In genomic region chr3:141895096-141895495, GRCm38 (mm10) we compare ENCODE assay signal across 20 mouse cellular contexts.
DNase-seq lines count a peak whose midpoint lies in the region; ATAC-seq lines count a peak whose summit lies in the region.
"Had no signal": no experiment of that assay in that cellular context is flagged by ENCODE, and none has a peak within 500 bp of the region (broad histone marks: within the 10 kb centered on the region; RNA-seq: fewer than 3 reads in every experiment).

No protein-coding gene starts in this region.

- H3K4me2 ChIP-seq in limb, embryonic 12.5 days = no peak overlapping the region
- H3K4me2 ChIP-seq: heart, embryonic 12.5 days; limb, embryonic 15.5 days; midbrain, embryonic 15.5 days had no signal

- no peak overlapping the region for H3K9ac ChIP-seq in limb, embryonic 12.5 days (replicated peaks)
- H3K9ac ChIP-seq: heart, embryonic 12.5 days; limb, embryonic 15.5 days; liver, postnatal 0 days; midbrain, embryonic 15.5 days had no signal

- no peak overlapping the region for H3K4me3 ChIP-seq in limb, embryonic 12.5 days (replicated peaks)
- H3K4me3 ChIP-seq in limb, embryonic 10.5 days = no peak overlapping the region
- H3K4me3 ChIP-seq: erythroblast, embryonic 14.5 days; gastrocnemius, adult 2 months; heart, embryonic 12.5 days; limb, embryonic 15.5 days; midbrain, embryonic 15.5 days had no signal

- ATAC-seq in frontal cortex, adult (ENCODE audit: low TSS enrichment) = peak; percentile 98
- no peak for ATAC-seq in limb, embryonic 12.5 days (ENCODE audit: insufficient number of reproducible peaks, insufficient read depth, low FRiP score, low TSS enrichment, low read depth)
- ATAC-seq: hindbrain, embryonic 16.5 days; intestine, postnatal 0 days; liver, postnatal 0 days; midbrain, embryonic 15.5 days had no signal

- peaks cover 30% of the 10 kb centered on the region for H3K4me1 ChIP-seq in limb, embryonic 12.5 days (replicated peaks)
- H3K4me1 ChIP-seq in limb, embryonic 10.5 days = peaks cover 10% of the 10 kb centered on the region
- H3K4me1 ChIP-seq: heart, embryonic 12.5 days; midbrain, embryonic 15.5 days had no signal

- no peaks in the 10 kb centered on the region; the same call in 1 of the 2 replicates for H3K27me3 ChIP-seq in limb, embryonic 12.5 days
- no peaks in the 10 kb centered on the region for H3K27me3 ChIP-seq in limb, embryonic 10.5 days (ENCODE audit: low read depth, poor library complexity, severe bottlenecking)
- H3K27me3 ChIP-seq: heart, embryonic 12.5 days; limb, embryonic 15.5 days; midbrain, embryonic 15.5 days had no signal

- WGBS in limb, embryonic 12.5 days = 61% methylated on average over 5 of the region's 5 CpGs
- 64% methylated on average over 5 of the region's 5 CpGs for WGBS in limb, embryonic 10.5 days

- H3K27ac ChIP-seq in limb, embryonic 12.5 days = 0 out of 2 replicates have a peak overlapping the region, but pooled peaks have one; percentile 23
- H3K27ac ChIP-seq in limb, embryonic 10.5 days = no peak overlapping the region
- H3K27ac ChIP-seq: gastrocnemius, adult 2 months; limb, embryonic 15.5 days; midbrain, embryonic 15.5 days had no signal

- H3K36me3 ChIP-seq in limb, embryonic 12.5 days = no peaks in the 10 kb centered on the region
- H3K36me3 ChIP-seq in limb, embryonic 10.5 days = no peaks in the 10 kb centered on the region
- H3K36me3 ChIP-seq: heart, embryonic 12.5 days; limb, embryonic 15.5 days; midbrain, embryonic 15.5 days had no signal

- no peaks in the 10 kb centered on the region for H3K9me3 ChIP-seq in limb, embryonic 12.5 days
- no peaks in the 10 kb centered on the region for H3K9me3 ChIP-seq in limb, embryonic 10.5 days (replicated peaks)
- H3K9me3 ChIP-seq: heart, embryonic 12.5 days; limb, embryonic 15.5 days; midbrain, embryonic 15.5 days had no signal

- no peak for DNase-seq in frontal cortex, postnatal 10 days (ENCODE audit: low spot score in 2 of 2)
- DNase-seq in limb, embryonic 10.5 days (ENCODE audit: low spot score) = no peak
- DNase-seq in brain, adult 2 months (ENCODE audit: low read depth, low spot score) = peak; percentile 53
- peak; percentile 9 for DNase-seq in right cerebral cortex, postnatal 25 days
- DNase-seq in liver = no peak
- DNase-seq: adrenal gland, postnatal 10 days; cerebellum, adult 2 months; gastrocnemius, adult 2 months; kidney, postnatal 10 days; liver, postnatal 0 days; retina, postnatal 1 day; thymus, postnatal 36 days had no signal

Comparison
In these comparisons a context has a peak if more than half of its experiments do, and no peak if none do; other contexts are left out.
1. DNase-seq: peak in brain, adult 2 months (single experiment) and right cerebral cortex, postnatal 25 days (single experiment); none in frontal cortex, postnatal 10 days (0 of 2), limb, embryonic 10.5 days (single experiment) and liver (single experiment).